Mouse (Mus musculus): ENCODE measurements around the gene Prrt2. TPM values are rescaled to one million over a fixed set of nuclear protein-coding genes. Genes with fewer than 3 reads are reported as not detected.

Prrt2 gene
- total and polyA plus RNA-seq, 3 experiments = 0.12 to 1.4 TPM; not detected in 1

GRCm38 (mm10) chr7:127065538-127065937 is 44.5 kb upstream of the Prrt2 start:
- Histone ChIP-seq H3K4me1 (ENCODE audit: control insufficient read depth in 1 of 2, insufficient read depth in 2 of 2, low read length in 2 of 2) (no peaks in the 10 kb centered on the region), H3K9ac (ENCODE audit: control insufficient read depth, low read depth, low read length, poor library complexity, severe bottlenecking) (no peak overlapping the region), H3K27ac (ENCODE audit: control insufficient read depth, low read depth, low read length) (no peak overlapping the region), H3K9me3 (replicated peaks; ENCODE audit: insufficient read depth, low read length) (no peaks in the 10 kb centered on the region), H3K4me3 (ENCODE audit: control insufficient read depth in 1 of 2, insufficient read depth in 1 of 2, low read depth in 2 of 2, low read length in 2 of 2) (no peak overlapping the region), H3K36me3 (ENCODE audit: control insufficient read depth in 1 of 2, insufficient read depth in 2 of 2, low read length in 2 of 2) (peaks cover 0 to 4% of the 10 kb centered on the region in 2 experiments; a peak in 2 of 4 replicates), H3K27me3 (ENCODE audit: control insufficient read depth in 1 of 2, insufficient read depth in 2 of 2, low read length in 2 of 2) (no peaks in the 10 kb centered on the region), H3K79me2 (ENCODE audit: control insufficient read depth, insufficient read depth, low read length, poor library complexity) (no peaks in the 10 kb centered on the region)
- DNase-seq (ENCODE audit: low read depth, low spot score) = peak; percentile 23
- TF ChIP-seq ZC3H11A (IDR thresholded peaks at IDR 0.05; ENCODE audit: low read depth, low read length) = peak; percentile 29
- peak; percentile 35 for TF ChIP-seq RAD21 (IDR thresholded peaks at IDR 0.05; ENCODE audit: low read depth, low read length)
- no peak for TF ChIP-seq UBTF (IDR thresholded peaks at IDR 0.05; ENCODE audit: borderline replicate concordance, insufficient read depth, low read depth, low read length)
- TF ChIP-seq ZMIZ1 (IDR thresholded peaks at IDR 0.05; ENCODE audit: low read depth, low read length) = no peak
- peak in 2 of 3 experiments; percentile 25 to 35; a peak in 2 of 6 replicates for TF ChIP-seq CTCF (IDR thresholded peaks at IDR 0.05 in 2 of 3, conservative IDR thresholded peaks at IDR 0.05 in 1 of 3; ENCODE audit: control insufficient read depth in 1 of 3, insufficient read depth in 1 of 3, low read depth in 2 of 3, low read length in 3 of 3, poor library complexity in 1 of 3, severe bottlenecking in 1 of 3)
- TF ChIP-seq SMC3 (IDR thresholded peaks at IDR 0.05; ENCODE audit: low read depth, low read length) = peak; percentile 43

- DNase-seq (ENCODE audit: low read depth, low spot score) = no peak
- no peak overlapping the region for H3K4me3 ChIP-seq (ENCODE audit: control insufficient read depth in 1 of 2, insufficient read depth in 1 of 2, low read depth in 2 of 2, low read length in 2 of 2)
- no peak overlapping the region for H3K27ac ChIP-seq (ENCODE audit: control insufficient read depth, low read depth, low read length)
- peaks cover 0 to 1% of the 10 kb centered on the region in 2 experiments; a peak in 1 of 4 replicates for H3K36me3 ChIP-seq (ENCODE audit: control insufficient read depth in 1 of 2, insufficient read depth in 2 of 2, low read length in 2 of 2)
- H3K79me2 ChIP-seq (ENCODE audit: control insufficient read depth, insufficient read depth, low read length, poor library complexity) = no peaks in the 10 kb centered on the region
- H3K4me1 ChIP-seq (ENCODE audit: control insufficient read depth in 1 of 2, insufficient read depth in 2 of 2, low read length in 2 of 2) = peaks cover 3 to 4% of the 10 kb centered on the region in 2 experiments; a peak in 1 of 4 replicates
- no peak overlapping the region for H3K9ac ChIP-seq (ENCODE audit: control insufficient read depth, low read depth, low read length, poor library complexity, severe bottlenecking)
- no peaks in the 10 kb centered on the region for H3K9me3 ChIP-seq (replicated peaks; ENCODE audit: insufficient read depth, low read length)
- no peaks in the 10 kb centered on the region for H3K27me3 ChIP-seq (ENCODE audit: control insufficient read depth in 1 of 2, insufficient read depth in 2 of 2, low read length in 2 of 2)
- TF ChIP-seq MAX (IDR thresholded peaks at IDR 0.05; ENCODE audit: low read length) (no peak), KAT2A (conservative IDR thresholded peaks at IDR 0.05; ENCODE audit: low read depth, low read length) (no peak), CTCF (IDR thresholded peaks at IDR 0.05 in 2 of 3, conservative IDR thresholded peaks at IDR 0.05 in 1 of 3; ENCODE audit: control insufficient read depth in 1 of 3, insufficient read depth in 1 of 3, low read depth in 2 of 3, low read length in 3 of 3, poor library complexity in 1 of 3, severe bottlenecking in 1 of 3) (no peak), MEF2A (IDR thresholded peaks at IDR 0.05; ENCODE audit: extremely low read depth, insufficient replicate concordance, low read depth, low read length, poor library complexity, severe bottlenecking) (no peak), BHLHE40 (IDR thresholded peaks at IDR 0.05; ENCODE audit: borderline replicate concordance, low read depth, low read length) (no peak), GABPA (IDR thresholded peaks at IDR 0.05; ENCODE audit: low read depth, low read length) (no peak), JUND (IDR thresholded peaks at IDR 0.05; ENCODE audit: low read depth, low read length) (no peak), EP300 (IDR thresholded peaks at IDR 0.05; ENCODE audit: low read depth in 1 of 2, low read length in 2 of 2) (no peak), POLR2A (IDR thresholded peaks at IDR 0.05; ENCODE audit: control insufficient read depth in 1 of 2, insufficient read depth in 1 of 2, low read depth in 1 of 2, low read length in 2 of 2, poor library complexity in 1 of 2) (no peak), ETS1 (IDR thresholded peaks at IDR 0.05; ENCODE audit: low read depth, low read length) (no peak), USF1 (IDR thresholded peaks at IDR 0.05; ENCODE audit: low read depth, low read length) (no peak), TBP (IDR thresholded peaks at IDR 0.05; ENCODE audit: low read depth, low read length) (no peak)
These were observed 34.1 kb upstream of the Prrt2 start for GRCm38 (mm10) chr7:127055026-127055585.

All from MEL (cell line).